Mouse (Mus musculus) heart, postnatal 10 days (tissue): ENCODE results near the gene Rgs6. TPM values are rescaled to one million over a fixed set of nuclear protein-coding genes. Genes with fewer than 3 reads are reported as not detected.

Source experiments
- DNase-seq, 2 experiments: peaks; one replicate each; pipeline ENCODE4 v3.0.0; 2021
- intact Hi-C: fragments of 180-260 bp; cut with DNase I; formaldehyde crosslinking; loops from one replicate; pipeline ENCODE4 v1.15.1; 2025
- total RNA-seq, 2 experiments: library from RNA; stranded (reverse); gene quantifications; 2 replicates each; pipeline ENCODE4 v1.2.3; 2021

Rgs6 gene
- total RNA-seq, 2 experiments from 2014 or later, result 17.0 to 17.3 TPM

- intact Hi-C loops, result loop anchor here (5.0 kb wide), 1 partner anchor 291 kb away; no protein-coding TSS in a partner anchor
Measured at GRCm38 (mm10) chr12:83211146-83211822, 623.2 kb downstream of the Rgs6 start.

More at GRCm38 (mm10) chr12:83211146-83211822, 623.2 kb downstream of the Rgs6 start:
- DNase-seq, result no peak
